Mouse (Mus musculus): ENCODE results near the gene Erc2. TPM values are rescaled to one million over a fixed set of nuclear protein-coding genes. Genes with fewer than 3 reads are reported as not detected.
A peak's percentile ranks its signal among the peaks of the same experiment; 100 is the strongest.

The Erc2 gene
- polyA plus RNA-seq, 1 experiment from 2014 or later = 9.2 TPM

DNA sequence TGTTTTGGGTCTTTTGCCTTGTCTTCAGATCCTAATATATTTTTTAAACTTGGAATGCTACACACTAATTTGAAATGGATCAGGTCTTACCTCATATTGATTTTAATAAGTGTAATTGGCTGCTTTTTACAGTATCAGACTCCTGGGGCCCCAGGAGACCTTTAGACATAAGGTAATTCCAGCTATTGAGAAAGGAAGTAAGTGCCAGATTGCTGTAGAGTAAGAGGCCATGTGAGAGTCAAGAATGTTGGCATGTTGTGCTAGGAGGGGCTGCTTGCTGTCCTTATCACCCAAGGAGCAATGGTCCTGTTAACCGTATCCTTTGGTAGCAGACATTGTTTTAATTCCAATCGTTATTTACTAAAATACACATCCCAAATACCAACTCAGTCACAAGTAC is 163.3 kb downstream of the Erc2 start:
- no peaks in the 10 kb centered on the region for H3K36me3 ChIP-seq
- 85% methylated on average over 2 of the region's 2 CpGs for WGBS
- H3K27ac ChIP-seq = no peak overlapping the region
- peaks cover 40% of the 10 kb centered on the region for H3K4me1 ChIP-seq
- H3K4me2 ChIP-seq (replicated peaks) = no peak overlapping the region
- no peak overlapping the region for H3K9ac ChIP-seq
- no peaks in the 10 kb centered on the region for H3K9me3 ChIP-seq
- no peaks in the 10 kb centered on the region for H3K27me3 ChIP-seq
- no peak overlapping the region for H3K4me3 ChIP-seq
- no peak for ATAC-seq (ENCODE audit: low FRiP score, low read depth)

DNA sequence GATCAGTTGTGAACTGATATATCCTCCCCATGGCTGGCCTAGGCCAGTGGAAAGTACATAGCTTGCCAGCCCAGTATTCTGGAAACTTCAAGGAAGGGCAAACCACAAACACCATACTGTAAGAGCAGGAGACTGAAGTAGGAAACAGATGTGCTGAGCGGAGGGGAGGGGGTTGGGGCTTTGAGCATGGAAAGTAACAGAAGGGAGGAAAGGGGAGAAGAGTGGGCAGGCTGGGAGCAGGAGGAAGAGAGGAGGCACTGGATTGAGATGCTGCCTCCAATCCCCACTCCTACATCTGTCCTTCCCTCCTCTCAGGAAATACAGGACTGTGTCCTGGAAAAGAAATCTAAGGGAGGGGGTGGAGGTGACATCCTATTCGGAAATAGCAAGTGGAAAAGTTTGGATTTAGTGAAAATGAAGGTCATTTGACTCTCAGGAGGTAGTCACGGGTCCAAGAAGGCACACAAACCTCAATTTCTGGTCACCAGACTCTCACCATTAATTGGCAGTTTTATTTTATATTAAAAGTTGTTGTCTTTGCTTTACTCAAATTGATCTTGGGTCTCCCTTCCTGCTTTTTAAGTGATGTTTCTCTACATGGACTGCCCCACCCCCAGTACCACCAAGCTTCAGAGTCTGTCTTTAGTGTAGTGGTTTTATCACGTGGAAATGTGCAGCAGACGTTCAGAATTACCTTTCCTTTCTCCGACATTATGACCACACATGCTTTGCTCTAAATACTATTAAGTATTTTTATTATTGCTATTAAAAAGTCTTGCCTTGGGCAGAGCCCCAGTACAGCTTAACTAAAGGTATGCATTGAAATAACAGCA is 167.1 kb downstream of the Erc2 start:
- Histone ChIP-seq H3K9ac (no peak overlapping the region), H3K36me3 (no peaks in the 10 kb centered on the region), H3K27me3 (no peaks in the 10 kb centered on the region), H3K4me3 (no peak overlapping the region), H3K9me3 (no peaks in the 10 kb centered on the region), H3K27ac (peak overlapping the region; percentile 84), H3K4me2 (replicated peaks) (peak overlapping the region; percentile 45), H3K4me1 (peaks cover 42% of the 10 kb centered on the region)
- ATAC-seq (ENCODE audit: low FRiP score, low read depth) = peak; percentile 85
- WGBS = 20% methylated on average over 6 of the region's 6 CpGs

DNA sequence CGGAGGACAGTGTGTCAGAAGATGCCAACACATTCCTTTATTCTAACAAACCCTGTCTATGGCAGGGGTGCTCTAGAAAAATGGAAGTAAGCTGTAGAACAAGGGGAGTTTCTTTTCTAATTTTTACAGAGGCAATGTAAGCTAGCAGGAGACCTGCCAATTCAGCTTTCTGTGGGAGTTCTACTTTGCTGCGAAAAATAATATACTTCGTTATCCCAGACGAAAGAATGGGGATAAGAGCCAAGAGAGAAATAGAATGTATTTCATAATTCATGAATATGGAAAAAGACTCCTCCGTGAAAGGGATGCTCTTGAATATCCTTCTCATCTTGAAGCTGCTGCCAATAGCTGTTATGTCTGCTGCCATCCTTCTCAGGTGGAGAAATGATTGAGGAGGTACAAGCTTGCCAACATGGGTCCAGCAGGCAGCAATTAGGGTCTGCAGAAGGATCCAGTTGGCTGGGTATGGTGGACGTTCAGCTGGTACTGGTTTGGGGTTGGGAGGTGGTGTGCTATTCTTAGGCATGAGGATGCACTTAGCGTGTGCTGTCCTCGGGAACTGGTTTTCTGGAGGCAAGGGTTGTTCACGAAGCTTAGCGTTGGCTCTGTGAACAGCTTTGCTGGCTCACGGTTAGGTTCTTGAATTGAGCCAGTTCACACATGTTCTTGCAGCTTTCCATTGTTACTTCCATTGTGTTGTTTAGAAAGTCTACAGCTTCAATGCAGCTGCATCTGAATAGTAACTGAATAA is 176.1 kb downstream of the Erc2 start:
- no peaks in the 10 kb centered on the region for H3K4me1 ChIP-seq
- no peaks in the 10 kb centered on the region for H3K27me3 ChIP-seq
- no peak overlapping the region for H3K4me3 ChIP-seq
- H3K9me3 ChIP-seq = no peaks in the 10 kb centered on the region
- no peaks in the 10 kb centered on the region for H3K36me3 ChIP-seq
- no peak overlapping the region for H3K27ac ChIP-seq
- H3K4me2 ChIP-seq (replicated peaks) = no peak overlapping the region
- no peak for ATAC-seq (ENCODE audit: low FRiP score, low read depth)
- 89% methylated on average over 11 of the region's 11 CpGs for WGBS
- no peak overlapping the region for H3K9ac ChIP-seq

DNA sequence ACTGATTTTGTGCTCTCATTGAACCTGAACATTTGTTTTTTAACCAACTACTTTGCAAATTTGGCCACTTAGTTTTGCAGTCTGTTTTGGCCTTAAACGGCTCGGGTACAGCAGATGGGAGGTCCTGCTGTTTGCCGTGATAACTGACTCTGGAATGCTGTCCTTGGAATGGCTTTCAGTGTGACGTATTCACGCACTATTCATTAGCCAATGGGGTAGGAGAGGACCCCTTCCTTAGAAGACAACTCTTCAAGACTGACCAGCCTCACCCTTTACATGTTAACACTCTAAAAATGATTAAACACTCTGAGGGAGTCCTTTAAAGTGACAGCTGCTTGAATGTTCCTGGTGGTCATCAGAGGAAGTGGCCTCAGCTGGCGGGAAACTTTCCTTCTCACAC is 178.5 kb downstream of the Erc2 start:
- H3K9me3 ChIP-seq = peaks cover 3% of the 10 kb centered on the region; the same call in 1 of the 2 replicates
- no peaks in the 10 kb centered on the region for H3K27me3 ChIP-seq
- 57% methylated on average over 6 of the region's 6 CpGs for WGBS
- H3K36me3 ChIP-seq = no peaks in the 10 kb centered on the region
- H3K4me3 ChIP-seq = no peak overlapping the region
- H3K9ac ChIP-seq = no peak overlapping the region
- no peak overlapping the region for H3K4me2 ChIP-seq (replicated peaks)
- H3K27ac ChIP-seq = no peak overlapping the region
- no peaks in the 10 kb centered on the region for H3K4me1 ChIP-seq
- no peak for ATAC-seq (ENCODE audit: low FRiP score, low read depth)

DNA sequence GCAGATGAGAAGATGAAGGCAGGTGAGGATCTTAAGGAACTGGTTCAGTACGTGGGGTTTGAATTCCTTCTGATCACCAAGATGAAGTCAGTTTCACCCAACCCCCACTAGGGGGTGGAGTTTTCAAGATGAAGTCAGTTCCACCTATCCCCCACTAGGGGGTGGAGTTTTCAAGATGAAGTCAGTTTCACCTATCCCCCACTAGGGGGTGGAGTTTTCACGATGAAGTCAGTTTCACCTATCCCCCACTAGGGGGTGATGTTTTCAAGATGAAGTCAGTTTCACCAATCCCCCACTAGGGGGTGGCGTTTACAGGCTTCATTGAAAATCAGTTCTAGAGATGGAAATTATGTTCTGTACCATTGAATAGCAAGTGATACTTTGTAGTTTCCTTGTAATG is 181.7 kb downstream of the Erc2 start:
- Histone ChIP-seq H3K36me3 (no peaks in the 10 kb centered on the region), H3K4me1 (peaks cover 8% of the 10 kb centered on the region), H3K4me3 (no peak overlapping the region), H3K27ac (no peak overlapping the region), H3K9me3 (peaks cover 3% of the 10 kb centered on the region; the same call in 1 of the 2 replicates), H3K27me3 (0 out of 2 replicates have a peak, but pooled peaks cover 8% of the 10 kb centered on the region), H3K4me2 (replicated peaks) (no peak overlapping the region), H3K9ac (no peak overlapping the region)
- 87% methylated on average over 3 of the region's 3 CpGs for WGBS
- no peak for ATAC-seq (ENCODE audit: low FRiP score, low read depth)

DNA sequence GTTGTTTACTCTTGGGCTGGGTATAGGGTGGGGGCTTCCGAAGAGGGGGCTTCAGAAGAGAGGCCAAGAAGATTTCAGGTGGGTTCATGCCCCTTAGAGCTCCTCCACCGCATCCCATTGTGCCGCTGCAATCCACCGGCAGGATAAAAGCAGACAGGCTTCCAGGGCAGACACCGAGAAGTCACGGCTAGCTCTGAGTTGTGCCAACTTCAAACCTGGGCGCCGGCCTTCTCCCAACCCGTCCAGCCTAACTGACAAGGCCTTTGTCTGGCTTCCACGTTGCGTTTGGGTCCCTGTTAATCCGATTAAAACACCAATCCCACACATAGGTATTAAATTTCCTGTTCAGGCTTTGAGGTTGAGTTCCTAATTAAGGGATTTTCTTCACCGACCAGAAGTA is 182.8 kb downstream of the Erc2 start:
- no peak for ATAC-seq (ENCODE audit: low FRiP score, low read depth)

DNA sequence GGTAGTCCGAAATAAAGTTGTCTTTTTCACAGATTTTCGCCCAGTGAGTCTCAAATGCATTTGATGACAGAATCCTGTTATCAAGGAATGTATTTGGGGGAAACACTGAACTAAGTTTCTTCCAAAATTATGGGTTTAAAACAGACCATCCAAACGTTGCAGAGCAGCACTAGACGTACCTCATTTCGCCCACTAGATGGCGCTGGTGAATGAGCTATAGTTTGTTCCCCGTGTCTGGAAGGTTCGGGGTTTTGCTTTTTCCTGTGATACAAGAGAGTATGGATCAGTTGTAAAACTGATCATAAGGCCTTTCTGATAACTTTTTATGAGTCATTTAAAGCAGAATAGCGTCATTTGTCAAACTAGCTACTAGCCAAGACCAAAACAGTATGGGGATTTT is 185.9 kb downstream of the Erc2 start:
- H3K9ac ChIP-seq = no peak overlapping the region
- no peaks in the 10 kb centered on the region for H3K36me3 ChIP-seq
- peaks cover 3% of the 10 kb centered on the region; the same call in 1 of the 2 replicates for H3K9me3 ChIP-seq
- H3K4me2 ChIP-seq (replicated peaks) = peak overlapping the region; percentile 49
- H3K4me1 ChIP-seq = peaks cover 23% of the 10 kb centered on the region
- H3K27me3 ChIP-seq = peaks cover 21% of the 10 kb centered on the region
- H3K27ac ChIP-seq = 0 out of 2 replicates have a peak overlapping the region, but pooled peaks have one; percentile 44
- WGBS = 2% methylated on average over 9 of the region's 9 CpGs
- H3K4me3 ChIP-seq = 0 out of 2 replicates have a peak overlapping the region, but pooled peaks have one; percentile 13
- no peak for ATAC-seq (ENCODE audit: low FRiP score, low read depth)

More for the DNA sequence above, 182.8 kb downstream of the Erc2 start:
- WGBS = 58% methylated on average over 13 of the region's 13 CpGs
- Histone ChIP-seq H3K4me2 (replicated peaks) (no peak overlapping the region), H3K27ac (no peak overlapping the region), H3K27me3 (0 out of 2 replicates have a peak, but pooled peaks cover 8% of the 10 kb centered on the region), H3K4me1 (peaks cover 12% of the 10 kb centered on the region), H3K9me3 (peaks cover 3% of the 10 kb centered on the region; the same call in 1 of the 2 replicates), H3K9ac (no peak overlapping the region), H3K4me3 (no peak overlapping the region), H3K36me3 (no peaks in the 10 kb centered on the region)

DNA sequence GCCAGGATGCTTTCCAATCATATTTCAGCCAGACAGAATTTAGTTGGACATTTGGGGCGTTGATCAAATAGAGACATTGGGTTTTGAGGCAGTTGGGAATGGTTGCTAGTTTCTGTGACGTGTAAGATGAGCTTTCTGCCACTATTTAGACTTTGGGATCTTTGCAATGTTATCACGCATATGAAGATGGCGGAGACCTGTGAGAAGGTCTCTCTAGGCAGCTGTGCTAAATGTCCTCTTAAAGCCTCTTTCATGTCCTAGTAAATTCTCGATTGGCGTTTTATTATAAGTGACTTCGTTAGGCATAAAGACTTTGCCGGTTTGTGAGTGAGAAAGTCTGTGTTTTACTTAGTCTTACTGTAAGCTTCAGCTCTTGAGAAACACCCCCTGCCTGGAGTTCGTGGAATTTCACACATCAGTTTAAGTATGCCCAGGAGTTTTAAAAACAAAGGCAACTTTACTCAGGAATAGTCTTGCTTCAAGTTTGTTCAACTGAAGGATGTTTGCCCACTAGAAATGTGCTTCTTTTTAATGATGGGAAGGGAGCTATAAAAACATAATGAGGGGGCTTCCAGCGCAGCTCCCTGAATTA is 186.4 kb downstream of the Erc2 start:
- Histone ChIP-seq H3K9ac (no peak overlapping the region), H3K36me3 (no peaks in the 10 kb centered on the region), H3K27me3 (peaks cover 21% of the 10 kb centered on the region), H3K4me1 (peaks cover 23% of the 10 kb centered on the region), H3K4me3 (peak overlapping the region; percentile 15), H3K9me3 (peaks cover 3% of the 10 kb centered on the region; the same call in 1 of the 2 replicates), H3K4me2 (replicated peaks) (peak overlapping the region; percentile 49), H3K27ac (0 out of 2 replicates have a peak overlapping the region, but pooled peaks have one; percentile 44)
- 0 out of 2 replicates have a peak, but pooled peaks have one; percentile 59 for ATAC-seq (ENCODE audit: low FRiP score, low read depth)
- WGBS = 15% methylated on average over 10 of the region's 10 CpGs

DNA sequence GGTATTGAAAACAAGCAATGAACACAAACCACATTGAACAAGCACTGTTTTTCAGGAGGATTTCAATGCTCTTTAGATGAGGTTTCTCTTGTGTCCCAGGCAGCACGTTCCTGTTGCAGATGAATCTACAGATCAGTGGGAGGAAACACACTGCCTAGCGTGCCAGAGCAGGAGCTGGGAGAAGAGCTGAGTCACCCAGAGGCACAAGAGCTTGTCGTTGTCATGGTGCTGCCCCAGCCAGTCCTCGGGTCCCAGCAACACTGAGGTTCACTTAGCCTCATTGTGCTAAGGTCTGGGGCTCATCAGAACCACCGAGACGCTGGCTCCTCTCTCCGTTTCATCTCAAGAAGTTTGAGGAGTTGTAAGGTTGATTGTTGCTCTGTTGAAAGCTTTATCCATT is 188.6 kb downstream of the Erc2 start:
- Histone ChIP-seq H3K4me2 (replicated peaks) (0 out of 2 replicates have a peak overlapping the region, but pooled peaks have one; percentile 14), H3K4me1 (peaks cover 23% of the 10 kb centered on the region), H3K9ac (no peak overlapping the region), H3K36me3 (no peaks in the 10 kb centered on the region), H3K27me3 (peaks cover 21% of the 10 kb centered on the region), H3K4me3 (no peak overlapping the region), H3K9me3 (no peaks in the 10 kb centered on the region), H3K27ac (no peak overlapping the region)
- ATAC-seq (ENCODE audit: low FRiP score, low read depth) = no peak
- WGBS = 44% methylated on average over 7 of the region's 7 CpGs

DNA sequence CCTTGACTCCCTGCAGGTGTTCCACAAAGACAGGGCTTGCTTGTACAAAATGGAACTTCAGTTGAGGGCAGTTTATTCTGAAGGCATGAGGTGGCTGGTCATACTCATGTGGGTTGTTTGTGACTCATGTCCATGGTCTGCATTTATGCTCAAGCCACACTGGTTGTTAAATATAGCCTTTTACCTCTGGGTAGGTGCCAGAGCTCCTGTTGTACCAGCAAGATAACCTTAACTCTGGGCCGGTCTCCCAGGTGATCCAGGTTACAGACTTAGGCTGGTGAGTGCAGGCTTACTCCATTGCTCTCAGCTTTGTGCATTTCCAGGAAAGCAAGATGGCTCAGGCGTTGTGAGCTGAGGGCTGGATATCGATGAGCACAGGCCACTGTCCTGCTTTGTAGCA is 189.4 kb downstream of the Erc2 start:
- peaks cover 21% of the 10 kb centered on the region for H3K27me3 ChIP-seq
- H3K9ac ChIP-seq = no peak overlapping the region
- H3K27ac ChIP-seq = no peak overlapping the region
- H3K4me1 ChIP-seq = peaks cover 23% of the 10 kb centered on the region
- no peak overlapping the region for H3K4me2 ChIP-seq (replicated peaks)
- H3K36me3 ChIP-seq = no peaks in the 10 kb centered on the region
- no peak for ATAC-seq (ENCODE audit: low FRiP score, low read depth)
- no peaks in the 10 kb centered on the region for H3K9me3 ChIP-seq
- 96% methylated on average over 3 of the region's 3 CpGs for WGBS
- no peak overlapping the region for H3K4me3 ChIP-seq

DNA sequence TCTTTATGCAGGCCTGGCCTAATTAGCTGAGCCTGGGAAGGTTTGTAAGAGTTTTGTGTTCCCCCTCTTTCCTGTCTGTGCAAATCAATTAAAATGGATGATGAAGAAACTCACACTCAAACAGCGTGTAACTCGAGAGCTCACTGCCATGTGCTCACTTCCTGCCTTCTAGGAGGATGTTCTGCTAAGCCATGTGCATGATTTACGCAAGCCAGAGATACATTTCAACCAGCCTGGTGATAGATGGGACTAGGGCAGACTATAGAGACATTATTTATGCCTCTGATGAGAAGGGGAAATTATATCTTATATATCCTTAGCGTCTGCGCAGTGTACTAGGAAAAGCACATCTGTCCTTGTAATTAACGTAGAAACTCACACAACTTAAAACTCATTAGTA is 193.5 kb downstream of the Erc2 start:
- no peak for ATAC-seq (ENCODE audit: low FRiP score, low read depth)
- peaks cover 10% of the 10 kb centered on the region; the same call in 1 of the 2 replicates for H3K4me1 ChIP-seq
- no peaks in the 10 kb centered on the region for H3K36me3 ChIP-seq
- H3K4me2 ChIP-seq (replicated peaks) = no peak overlapping the region
- H3K4me3 ChIP-seq = no peak overlapping the region
- H3K9me3 ChIP-seq = no peaks in the 10 kb centered on the region
- WGBS = 58% methylated on average over 6 of the region's 6 CpGs
- no peak overlapping the region for H3K9ac ChIP-seq
- no peak overlapping the region for H3K27ac ChIP-seq
- peaks cover 13% of the 10 kb centered on the region for H3K27me3 ChIP-seq

DNA sequence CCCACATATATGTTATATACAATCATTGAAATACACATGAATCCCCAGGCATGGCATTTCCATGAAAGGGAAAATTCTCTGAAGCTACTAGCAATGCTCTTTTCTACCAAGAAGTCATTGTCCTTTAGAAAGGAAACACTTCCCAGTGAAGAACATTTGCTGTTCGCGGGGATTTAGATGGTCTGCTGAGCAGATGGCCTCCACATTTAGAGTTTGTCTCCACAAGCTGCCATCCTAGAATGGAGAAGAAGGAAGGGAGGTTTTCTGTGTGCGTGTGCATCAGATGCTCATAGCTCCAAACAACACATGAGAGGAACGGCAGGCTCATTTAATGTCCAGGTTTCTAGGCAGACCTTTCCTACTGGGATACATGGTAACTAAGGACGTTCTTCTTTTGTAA is 196.8 kb downstream of the Erc2 start:
- ATAC-seq (ENCODE audit: low FRiP score, low read depth) = no peak
- no peak overlapping the region for H3K4me3 ChIP-seq
- H3K4me1 ChIP-seq = no peaks in the 10 kb centered on the region

More for the DNA sequence above, 196.8 kb downstream of the Erc2 start:
- no peaks in the 10 kb centered on the region for H3K9me3 ChIP-seq
- no peak overlapping the region for H3K9ac ChIP-seq
- 93% methylated on average over 5 of the region's 5 CpGs for WGBS
- H3K27me3 ChIP-seq = no peaks in the 10 kb centered on the region; the same call in 1 of the 2 replicates
- H3K4me2 ChIP-seq (replicated peaks) = no peak overlapping the region
- no peak overlapping the region for H3K27ac ChIP-seq
- no peaks in the 10 kb centered on the region for H3K36me3 ChIP-seq

Data from limb, embryonic 13.5 days (tissue).